Mouse (Mus musculus) thymus, postnatal 14 days (tissue): ENCODE measurements around the gene Ank3.

Experiments
- DNase-seq: peaks from one replicate; pipeline ENCODE4 v3.0.0; 2021

The Ank3 gene

GRCm38 (mm10) chr10:69485191-69485786 lies 86.7 kb downstream of the Ank3 start:
- DNase-seq: no peak

- no peak for DNase-seq
Observed at GRCm38 (mm10) chr10:69490182-69490581, 91.6 kb downstream of the Ank3 start.

- DNase-seq: no peak
Observed at GRCm38 (mm10) chr10:69491975-69492374, 93.4 kb downstream of the Ank3 start.

GRCm38 (mm10) chr10:69497382-69497781 lies 98.8 kb downstream of the Ank3 start:
- no peak for DNase-seq

DNA sequence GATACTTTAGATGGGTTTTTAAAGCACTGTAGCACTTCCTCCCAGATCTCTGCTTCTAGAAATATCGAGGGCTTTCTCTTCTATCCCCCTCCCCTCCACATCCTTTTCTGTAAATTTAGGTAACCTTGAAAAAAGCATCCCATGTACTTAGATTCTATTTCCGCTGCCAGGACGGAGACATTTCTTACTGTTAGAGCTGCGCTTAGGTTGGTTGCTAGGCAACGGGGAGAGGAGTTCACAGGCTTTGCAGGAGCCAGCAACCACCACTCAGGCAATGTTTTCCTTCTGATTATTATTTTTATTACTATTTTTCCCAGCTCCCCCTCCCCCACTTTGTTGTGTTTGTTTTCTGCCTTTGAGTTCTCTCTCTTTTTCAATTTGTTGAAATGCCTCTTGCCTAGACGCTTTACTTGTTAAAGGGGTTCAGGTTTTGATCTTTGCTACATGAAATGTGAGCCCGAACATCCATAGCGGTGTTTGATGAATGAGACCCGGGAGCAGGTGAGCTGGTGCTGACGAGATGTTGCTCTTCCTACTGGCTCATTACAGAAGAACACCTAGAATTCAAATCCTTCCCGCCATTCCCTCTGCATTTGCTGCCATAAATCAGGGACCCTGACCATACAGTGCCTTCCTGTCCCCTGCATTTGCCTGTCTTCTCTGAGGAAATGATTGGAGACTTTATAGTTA lies 101.7 kb downstream of the Ank3 start:
- DNase-seq: no peak

DNA sequence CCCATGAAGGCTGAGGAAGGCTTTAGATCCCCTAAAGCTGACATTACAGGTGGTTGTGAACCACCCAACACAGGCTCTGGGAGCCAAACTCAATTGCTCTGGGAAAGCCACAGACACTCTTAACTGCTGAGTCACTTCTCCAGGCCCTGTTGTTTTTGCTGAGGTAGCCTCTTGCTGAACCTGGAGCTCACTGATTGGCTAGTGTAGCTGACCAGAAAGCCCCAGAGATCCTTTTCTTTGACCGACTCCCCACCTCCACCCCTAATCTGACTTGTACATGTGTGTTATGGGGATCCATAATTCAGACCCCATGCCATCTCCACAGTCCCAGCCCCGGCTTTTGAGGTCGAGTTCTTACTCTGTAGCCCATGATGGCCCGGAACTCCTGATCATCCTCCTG lies 105.2 kb downstream of the Ank3 start:
- DNase-seq: no peak

- no peak for DNase-seq
Observed at GRCm38 (mm10) chr10:69507719-69508118, 109.1 kb downstream of the Ank3 start.

- DNase-seq: no peak
Observed at GRCm38 (mm10) chr10:69510392-69510791, 111.8 kb downstream of the Ank3 start.

DNA sequence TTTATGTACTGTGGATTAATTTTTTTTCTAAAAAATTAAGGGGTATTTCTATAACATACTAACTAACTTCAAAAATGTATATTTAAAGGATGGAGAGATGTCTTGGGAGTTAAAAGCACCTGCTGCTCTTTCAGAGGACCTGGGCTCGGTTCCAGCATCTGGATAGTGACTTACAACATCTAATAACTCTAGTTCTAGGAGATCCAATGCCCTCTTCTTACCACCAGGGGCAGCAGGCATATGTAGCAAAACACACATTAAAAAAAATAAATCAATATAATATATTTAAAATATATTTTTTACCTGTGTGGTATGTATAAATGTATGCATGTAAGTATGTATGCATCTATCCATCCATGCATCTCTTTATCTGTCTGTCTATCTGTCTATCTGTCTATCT lies 112.7 kb downstream of the Ank3 start:
- no peak for DNase-seq

GRCm38 (mm10) chr10:69521977-69522376 lies 123.4 kb downstream of the Ank3 start:
- no peak for DNase-seq

GRCm38 (mm10) chr10:69523202-69523601 lies 124.6 kb downstream of the Ank3 start:
- peak; percentile 43 for DNase-seq

DNA sequence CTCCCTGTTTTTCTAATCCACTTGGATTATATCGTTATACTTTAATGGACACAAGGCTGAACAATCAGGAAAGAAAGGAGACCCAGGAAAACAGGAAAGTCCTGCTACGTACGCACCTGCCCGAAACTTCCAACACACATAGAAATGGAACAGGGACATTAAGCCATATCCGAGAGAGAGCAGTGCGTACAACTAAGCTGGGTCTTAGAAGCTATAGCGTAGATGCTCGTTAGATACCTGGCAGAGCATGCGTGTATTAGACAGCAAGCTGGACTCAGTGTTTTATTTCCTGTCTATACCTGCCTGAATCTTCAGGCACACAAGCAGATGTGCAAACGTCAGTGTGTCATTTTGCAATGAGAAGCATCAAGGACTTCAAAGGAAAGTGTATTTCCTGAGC lies 128.7 kb downstream of the Ank3 start:
- no peak for DNase-seq

GRCm38 (mm10) chr10:69528746-69529145 lies 130.2 kb downstream of the Ank3 start:
- no peak for DNase-seq

DNA sequence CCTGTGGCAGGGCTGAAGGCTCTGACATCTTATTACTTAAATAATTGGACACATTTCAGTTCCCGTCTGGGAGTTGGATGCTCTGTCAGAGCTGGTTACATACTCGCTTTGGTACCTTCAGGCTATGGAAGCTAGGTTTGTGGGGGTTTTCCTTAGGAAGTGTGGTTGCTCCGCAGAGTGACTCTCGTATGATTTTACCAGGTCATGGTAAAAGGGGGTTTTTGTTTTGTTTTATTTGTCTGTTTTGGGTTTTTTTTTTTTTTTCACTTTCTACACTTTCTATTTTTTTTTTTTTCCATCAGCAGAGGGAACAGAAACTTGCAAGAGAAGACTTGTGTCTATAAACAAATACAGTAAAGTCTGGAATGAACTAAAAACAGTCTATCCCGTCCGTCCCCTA lies 131.8 kb downstream of the Ank3 start:
- no peak for DNase-seq

DNA sequence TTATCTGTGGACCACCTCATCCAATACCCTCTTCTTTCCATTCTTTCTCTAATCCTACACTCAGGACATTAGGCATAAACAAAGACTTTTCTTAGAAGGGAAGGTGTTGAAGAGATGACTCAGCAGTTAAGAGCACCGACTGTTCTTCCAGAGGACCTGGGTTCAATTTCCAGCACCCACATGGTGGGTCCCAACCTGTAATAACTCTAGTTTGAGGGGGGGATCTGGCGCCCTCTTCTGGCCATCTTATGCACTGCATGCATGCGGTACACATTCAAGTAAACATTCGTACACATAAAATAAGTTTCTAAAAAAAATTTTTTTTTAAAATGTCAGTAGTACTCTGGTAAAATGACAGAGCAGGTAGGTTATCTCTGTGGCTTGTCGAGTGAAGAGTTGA lies 133.0 kb downstream of the Ank3 start:
- peak; percentile 10 for DNase-seq

- DNase-seq: no peak
Observed at GRCm38 (mm10) chr10:69532169-69532730, 133.7 kb downstream of the Ank3 start.

GRCm38 (mm10) chr10:69533505-69534388 lies 135.2 kb downstream of the Ank3 start:
- DNase-seq: no peak

- no peak for DNase-seq
Observed at GRCm38 (mm10) chr10:69534716-69535115, 136.1 kb downstream of the Ank3 start.

- no peak for DNase-seq
Observed at GRCm38 (mm10) chr10:69535123-69535930, 136.8 kb downstream of the Ank3 start.

GRCm38 (mm10) chr10:69535931-69536200 lies 137.3 kb downstream of the Ank3 start:
- no peak for DNase-seq

DNA sequence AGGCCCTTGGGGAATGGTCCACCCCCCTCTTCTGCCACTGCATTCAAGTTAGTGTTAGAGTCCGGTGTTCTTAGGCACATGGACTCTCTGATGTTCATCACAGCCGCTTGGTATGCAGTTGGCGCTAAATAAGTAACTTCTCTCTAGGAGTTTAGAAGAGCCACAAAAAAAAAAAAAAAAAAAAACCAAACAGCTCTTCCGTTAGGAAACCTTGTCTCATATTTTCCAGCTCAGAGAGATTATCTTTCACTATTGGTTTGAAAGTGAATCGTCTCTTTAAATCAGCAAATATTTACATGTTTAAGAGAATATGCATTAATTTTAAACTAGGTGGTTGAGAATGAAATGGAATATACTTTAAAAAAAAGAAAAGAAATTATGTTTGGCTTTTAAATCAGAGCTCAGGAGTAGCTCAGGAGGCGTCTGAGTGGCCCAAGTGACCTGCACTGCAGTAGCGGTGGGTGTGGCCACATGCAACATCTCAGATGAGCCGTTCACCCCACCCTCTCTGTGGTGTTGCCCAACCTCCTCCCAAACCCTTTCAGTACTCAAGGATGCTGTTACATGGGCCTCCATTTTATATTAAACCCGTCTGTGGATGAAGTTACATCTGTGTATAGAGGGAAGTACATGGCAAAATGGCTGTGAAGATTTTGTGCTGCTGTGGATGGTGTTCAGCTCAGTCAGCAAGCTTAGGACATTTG lies 138.0 kb downstream of the Ank3 start:
- DNase-seq: no peak

GRCm38 (mm10) chr10:69538236-69538635 lies 139.7 kb downstream of the Ank3 start:
- DNase-seq: no peak
